Mouse (Mus musculus): ENCODE results near the gene Oprm1.

GRCm38 (mm10) chr10:6871418-6872072 lies 113.2 kb downstream of the Oprm1 start:
- TF ChIP-seq POLR2A (IDR thresholded peaks at IDR 0.05; ENCODE audit: insufficient read length, low read depth) (no peak), MYOD1 (IDR thresholded peaks at IDR 0.05; ENCODE audit: control insufficient read depth in 1 of 3, insufficient read length in 2 of 3, low read depth in 2 of 3) (no peak), E2F4 (IDR thresholded peaks at IDR 0.05; ENCODE audit: insufficient read depth) (no peak), USF1 (IDR thresholded peaks at IDR 0.05; ENCODE audit: low read depth) (no peak), TCF12 (IDR thresholded peaks at IDR 0.05; ENCODE audit: insufficient read depth, poor library complexity, severe bottlenecking) (no peak), SRF (IDR thresholded peaks at IDR 0.05; ENCODE audit: control insufficient read depth, insufficient read length, low read depth) (no peak)
